Mouse (Mus musculus): ENCODE data around the gene Blcap.

DNA sequence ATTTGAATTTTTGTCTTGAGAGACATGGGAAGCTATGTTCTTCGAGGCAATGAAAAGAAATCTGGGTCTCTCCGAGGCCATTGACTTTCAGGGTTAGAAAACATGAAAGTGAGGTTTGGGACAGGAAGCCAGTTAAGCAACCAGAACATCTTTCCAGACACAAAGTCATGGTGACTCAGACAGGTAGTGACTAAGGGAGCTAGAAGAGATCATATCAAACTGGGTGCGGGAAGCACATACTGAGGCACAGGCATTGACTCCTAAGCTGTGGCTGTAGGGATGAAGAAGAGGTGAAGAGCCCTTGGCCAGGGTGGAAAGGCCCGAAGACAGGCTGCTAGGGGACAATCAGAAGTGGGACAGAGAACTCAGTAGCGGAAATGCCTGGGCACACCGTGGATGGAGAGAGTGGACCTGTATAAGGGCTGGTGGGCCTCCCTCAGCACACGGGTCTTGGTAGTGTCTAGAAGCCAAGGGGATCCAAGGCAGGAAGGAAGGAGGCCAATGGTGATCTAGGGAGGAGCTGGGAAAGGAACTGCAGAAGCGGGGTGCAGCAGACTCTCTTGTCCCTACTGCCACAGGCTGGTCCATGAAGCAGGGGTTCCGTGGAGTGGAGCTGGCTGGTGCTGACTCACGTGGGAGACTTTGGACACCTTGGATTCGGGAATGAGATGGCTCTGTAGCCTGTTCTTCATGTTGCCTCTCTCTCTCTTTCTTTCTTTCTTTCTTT is 3.7 kb downstream of the Blcap start:
- TF ChIP-seq CTCF (IDR thresholded peaks at IDR 0.05) (no peak), EP300 (IDR thresholded peaks at IDR 0.05; ENCODE audit: insufficient read depth, low read depth, low read length) (no peak), POLR2A (IDR thresholded peaks at IDR 0.05; ENCODE audit: insufficient read depth, low read depth, low read length) (no peak)
